Mouse (Mus musculus) limb, embryonic 13.5 days (tissue): Measurements from ENCODE around the gene 4931422A03Rik. TPM values are rescaled to one million over a fixed set of nuclear protein-coding genes. Genes with fewer than 3 reads are reported as not detected.

Experiments used
- ATAC-seq: fragments of 200-750 bp; cut with Nextera tagmentation; 2 replicates; pipeline ENCODE4 v1.8.0; 2017; ENCODE audit warnings: low read depth, moderate number of reproducible peaks, moderate TSS enrichment; ENCODE audit not compliant: low FRiP score
- H3K27ac ChIP-seq: fragments of 300-500 bp; sonication (generic); 2 replicates; pipeline ENCODE4 v1.5.1; 2015; ENCODE audit warnings: inconsistent platforms, mild to moderate bottlenecking, moderate library complexity
- H3K27me3 ChIP-seq: fragments of 300-500 bp; sonication (generic); 2 replicates; pipeline ENCODE4 v1.6.1; 2015; ENCODE audit warnings: mild to moderate bottlenecking, inconsistent platforms
- H3K36me3 ChIP-seq: fragments of 300-500 bp; sonication (generic); 2 replicates; pipeline ENCODE4 v1.6.1; 2015; ENCODE audit warnings: inconsistent platforms, mild to moderate bottlenecking, moderate library complexity
- H3K4me1 ChIP-seq: fragments of 300-500 bp; sonication (generic); 2 replicates; pipeline ENCODE4 v1.6.1; 2015; ENCODE audit warnings: inconsistent platforms
- H3K4me2 ChIP-seq: fragments of 300-500 bp; sonication (generic); replicated peaks from 2 replicates; pipeline ENCODE4 v1.6.1; 2015; ENCODE audit warnings: inconsistent platforms, mild to moderate bottlenecking, moderate library complexity
- H3K4me3 ChIP-seq: fragments of 300-500 bp; sonication (generic); 2 replicates; pipeline ENCODE4 v1.5.1; 2015; ENCODE audit warnings: moderate library complexity, mild to moderate bottlenecking, inconsistent platforms
- H3K9ac ChIP-seq: fragments of 300-500 bp; sonication (generic); 2 replicates; pipeline ENCODE4 v1.6.1; 2015; ENCODE audit warnings: mild to moderate bottlenecking, inconsistent platforms
- H3K9me3 ChIP-seq: fragments of 300-500 bp; sonication (generic); 2 replicates; pipeline ENCODE4 v1.6.1; 2016; ENCODE audit warnings: inconsistent platforms
- WGBS: fragments of 180-500 bp; shearing (Covaris S2); methylation state at CpG from one replicate; pipeline ENCODE4 v1.1.7; 2015; 5-methylcytosine and 5-hydroxymethylcytosine counted together
- polyA plus RNA-seq: library from polyadenylated mRNA; unstranded; fragments of >200 nt; fragmentation: Nextera tagmentation; extraction: Ambion mirVana; gene quantifications from 2 replicates; pipeline ENCODE4 v1.2.1, GENCODE M21; 2015

The 4931422A03Rik gene
- polyA plus RNA-seq, 1 experiment from 2014 or later: 2.9 TPM

DNA sequence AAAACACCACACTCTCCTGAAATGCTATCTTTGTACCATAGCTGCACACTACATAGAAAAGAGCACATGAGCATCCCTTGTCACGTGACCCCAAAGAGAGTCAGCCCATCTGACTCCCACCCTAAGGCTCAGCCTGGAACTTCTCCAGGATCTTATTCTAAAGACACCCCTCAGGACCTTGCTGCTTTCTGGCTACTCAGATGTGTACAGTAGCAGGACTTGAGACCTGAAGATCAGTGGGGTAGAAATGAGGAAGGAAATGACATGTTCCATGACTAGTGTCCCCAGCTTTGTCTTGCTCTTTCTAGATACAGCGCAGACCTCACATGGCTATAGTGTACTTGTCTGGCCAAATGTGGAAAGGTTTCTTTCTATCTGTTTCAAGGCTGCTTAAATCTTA lies 83.3 kb downstream of the 4931422A03Rik start:
- Histone ChIP-seq H3K4me3 (no peak overlapping the region), H3K27ac (no peak overlapping the region), H3K4me2 (no peak overlapping the region), H3K9ac (no peak overlapping the region), H3K4me1 (peaks cover 6% of the 10 kb centered on the region; the same call in 1 of the 2 replicates), H3K27me3 (peaks cover 9% of the 10 kb centered on the region; the same call in 1 of the 2 replicates), H3K9me3 (no peaks in the 10 kb centered on the region), H3K36me3 (no peaks in the 10 kb centered on the region)
- ATAC-seq: no peak
- WGBS: 92% methylated on average over 2 of the region's 2 CpGs

DNA sequence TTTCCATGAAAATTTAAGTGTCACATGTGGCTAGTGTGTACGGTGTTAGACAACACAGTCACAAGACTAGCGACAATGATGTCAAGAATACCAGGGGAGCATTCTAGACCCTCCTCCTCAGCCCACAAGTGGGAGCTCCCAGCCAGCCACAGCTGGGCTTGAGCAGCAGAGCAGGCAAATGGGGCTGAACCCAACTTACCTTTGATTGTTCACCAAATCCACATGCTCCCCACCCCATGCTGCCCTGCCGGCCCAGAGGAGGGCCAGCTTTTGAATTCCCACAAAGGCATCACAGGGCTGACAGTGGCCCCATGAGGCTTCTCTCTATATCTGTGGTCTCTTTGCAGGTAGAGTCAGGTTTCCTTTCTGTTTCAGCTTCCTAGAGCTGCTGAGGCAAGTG lies 87.1 kb downstream of the 4931422A03Rik start:
- H3K27ac ChIP-seq: no peak overlapping the region
- ATAC-seq: no peak
- no peak overlapping the region for H3K4me2 ChIP-seq
- peaks cover 5% of the 10 kb centered on the region; the same call in 1 of the 2 replicates for H3K27me3 ChIP-seq
- no peaks in the 10 kb centered on the region for H3K4me1 ChIP-seq
- H3K36me3 ChIP-seq: no peaks in the 10 kb centered on the region
- H3K9ac ChIP-seq: no peak overlapping the region
- no peak overlapping the region for H3K4me3 ChIP-seq
- WGBS: 71% methylated on average over 3 of the region's 3 CpGs
- H3K9me3 ChIP-seq: no peaks in the 10 kb centered on the region

DNA sequence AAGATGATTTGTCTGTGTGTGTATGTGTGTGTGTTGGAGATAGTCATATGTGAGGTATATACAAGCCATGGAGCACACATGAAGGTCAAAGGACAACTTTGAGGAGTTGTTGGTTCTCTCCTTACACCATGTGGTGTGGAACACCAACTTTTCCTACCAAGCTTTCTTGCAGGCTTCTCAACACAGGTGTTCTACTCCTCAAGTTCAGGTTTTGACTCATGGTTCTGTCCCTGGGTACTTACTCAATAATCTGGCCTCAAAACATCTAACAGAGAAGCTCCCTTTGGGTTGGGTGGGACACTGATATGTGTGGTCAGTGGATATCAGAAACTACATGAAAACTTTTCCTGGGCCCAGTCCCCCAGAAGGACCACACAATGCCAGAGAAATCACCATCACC lies 89.2 kb downstream of the 4931422A03Rik start:
- Histone ChIP-seq H3K9me3 (no peaks in the 10 kb centered on the region), H3K4me1 (no peaks in the 10 kb centered on the region), H3K4me3 (no peak overlapping the region), H3K4me2 (no peak overlapping the region), H3K27ac (no peak overlapping the region), H3K9ac (no peak overlapping the region), H3K27me3 (no peaks in the 10 kb centered on the region), H3K36me3 (no peaks in the 10 kb centered on the region)
- ATAC-seq: no peak

DNA sequence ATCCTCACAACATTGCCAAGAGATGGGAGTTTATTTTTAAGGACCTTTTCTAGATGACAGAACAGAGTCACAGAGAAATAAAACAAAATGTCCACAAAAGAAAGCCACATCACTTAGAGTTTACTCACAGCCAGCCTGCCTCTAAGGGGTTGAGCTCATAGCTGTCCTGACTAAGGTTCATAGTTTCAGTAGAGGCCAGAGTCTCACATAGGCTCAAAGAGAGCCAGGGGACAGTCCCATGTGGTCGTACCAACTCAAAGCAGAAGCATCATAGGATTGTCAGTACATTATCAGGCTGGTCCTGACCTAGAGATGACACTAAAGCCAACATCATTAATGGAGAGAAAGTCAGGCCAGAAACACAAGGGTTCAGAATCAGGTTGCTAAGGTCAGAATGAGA lies 89.6 kb downstream of the 4931422A03Rik start:
- H3K9ac ChIP-seq: no peak overlapping the region
- no peak for ATAC-seq
- H3K27ac ChIP-seq: no peak overlapping the region
- no peaks in the 10 kb centered on the region for H3K4me1 ChIP-seq
- no peaks in the 10 kb centered on the region for H3K27me3 ChIP-seq
- 88% methylated on average over 1 of the region's 1 CpGs for WGBS
- no peaks in the 10 kb centered on the region for H3K36me3 ChIP-seq
- H3K4me2 ChIP-seq: no peak overlapping the region
- H3K4me3 ChIP-seq: no peak overlapping the region
- H3K9me3 ChIP-seq: no peaks in the 10 kb centered on the region

DNA sequence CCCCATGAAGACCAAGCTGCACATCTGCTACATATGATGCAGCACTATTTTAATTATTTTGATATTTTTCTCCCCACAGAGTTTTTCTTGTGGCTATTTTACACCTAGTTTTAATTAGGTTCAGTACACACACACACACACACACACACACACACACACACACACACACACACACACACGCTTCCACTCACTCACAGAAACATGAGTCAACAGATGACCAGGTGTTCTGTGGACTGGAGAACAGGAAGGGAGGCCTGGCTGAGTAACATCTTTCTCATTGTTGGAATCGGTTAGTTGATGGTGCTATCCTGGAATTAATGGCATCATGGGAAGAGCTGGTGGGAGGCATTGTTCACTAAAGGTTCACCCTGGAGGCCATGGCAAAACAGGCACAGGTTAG lies 90.5 kb downstream of the 4931422A03Rik start:
- Histone ChIP-seq H3K27me3 (no peaks in the 10 kb centered on the region), H3K36me3 (no peaks in the 10 kb centered on the region), H3K27ac (no peak overlapping the region), H3K4me1 (no peaks in the 10 kb centered on the region), H3K9ac (no peak overlapping the region), H3K4me2 (no peak overlapping the region), H3K9me3 (no peaks in the 10 kb centered on the region), H3K4me3 (no peak overlapping the region)
- ATAC-seq: no peak
- 76% methylated on average over 2 of the region's 2 CpGs for WGBS

DNA sequence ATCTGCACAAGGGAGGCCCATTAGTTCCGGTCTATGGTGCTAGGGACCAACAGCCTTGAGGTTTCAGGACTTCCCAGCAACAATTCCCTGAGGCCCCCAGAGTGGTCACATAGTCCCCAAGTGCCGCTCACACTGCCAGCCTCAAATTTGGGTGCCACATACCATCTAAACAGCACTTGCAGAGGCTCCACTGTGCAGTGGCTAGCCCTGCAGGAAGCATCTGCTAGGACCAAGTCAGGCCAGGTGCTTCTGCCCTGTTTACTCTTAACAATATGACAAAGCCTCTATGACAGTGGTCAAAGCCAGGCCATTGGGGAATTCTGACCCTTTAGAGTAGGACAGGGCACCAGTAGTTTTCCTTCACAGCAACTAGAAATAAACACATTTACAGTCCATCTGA lies 91.5 kb downstream of the 4931422A03Rik start:
- Histone ChIP-seq H3K27me3 (peaks cover 4% of the 10 kb centered on the region), H3K27ac (no peak overlapping the region), H3K36me3 (no peaks in the 10 kb centered on the region), H3K9ac (no peak overlapping the region), H3K4me1 (peaks cover 4% of the 10 kb centered on the region), H3K4me2 (no peak overlapping the region), H3K9me3 (no peaks in the 10 kb centered on the region), H3K4me3 (no peak overlapping the region)
- no peak for ATAC-seq
- 77% methylated on average over 2 of the region's 2 CpGs for WGBS

DNA sequence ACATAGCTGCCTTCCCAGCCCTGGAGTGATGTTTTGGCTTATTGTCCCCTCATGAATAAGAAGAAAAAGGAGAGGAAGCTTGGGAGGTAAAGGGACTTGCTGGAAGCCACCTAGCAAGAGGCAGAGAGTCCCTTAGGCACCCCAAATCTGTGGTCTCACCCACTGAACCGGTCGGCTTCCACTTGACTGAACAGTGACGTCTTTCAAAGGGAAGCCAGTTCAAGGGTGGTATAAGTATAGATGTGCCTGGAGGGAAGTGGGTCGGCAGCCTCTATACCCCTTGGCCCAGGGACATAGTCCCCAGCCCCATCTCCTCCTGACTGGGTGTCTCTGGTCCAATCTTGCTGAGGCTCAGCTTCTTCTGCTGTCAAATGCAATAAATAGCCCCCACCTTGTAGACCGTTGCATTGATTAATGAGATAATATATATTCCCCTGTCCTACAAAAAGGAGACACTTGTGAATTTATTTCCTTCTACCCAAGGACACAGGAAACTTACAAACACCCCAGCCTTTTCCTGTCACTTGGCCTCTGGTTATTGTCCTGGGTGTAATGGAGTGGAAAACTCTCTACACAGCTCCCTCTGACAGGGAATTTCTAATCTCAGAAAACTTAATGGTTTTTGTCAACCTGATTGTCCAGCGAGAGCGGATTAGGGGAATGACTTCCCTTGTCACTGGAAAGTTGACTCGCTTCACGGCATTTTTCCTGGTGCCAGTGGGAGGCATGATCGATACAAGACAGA lies 92.3 kb downstream of the 4931422A03Rik start:
- no peaks in the 10 kb centered on the region for H3K36me3 ChIP-seq
- no peak overlapping the region for H3K4me2 ChIP-seq
- no peak overlapping the region for H3K9ac ChIP-seq
- no peak overlapping the region for H3K4me3 ChIP-seq
- ATAC-seq: no peak
- peaks cover 12% of the 10 kb centered on the region for H3K4me1 ChIP-seq
- peaks cover 6% of the 10 kb centered on the region for H3K27me3 ChIP-seq
- no peak overlapping the region for H3K27ac ChIP-seq
- no peaks in the 10 kb centered on the region for H3K9me3 ChIP-seq
- WGBS: 75% methylated on average over 10 of the region's 10 CpGs

DNA sequence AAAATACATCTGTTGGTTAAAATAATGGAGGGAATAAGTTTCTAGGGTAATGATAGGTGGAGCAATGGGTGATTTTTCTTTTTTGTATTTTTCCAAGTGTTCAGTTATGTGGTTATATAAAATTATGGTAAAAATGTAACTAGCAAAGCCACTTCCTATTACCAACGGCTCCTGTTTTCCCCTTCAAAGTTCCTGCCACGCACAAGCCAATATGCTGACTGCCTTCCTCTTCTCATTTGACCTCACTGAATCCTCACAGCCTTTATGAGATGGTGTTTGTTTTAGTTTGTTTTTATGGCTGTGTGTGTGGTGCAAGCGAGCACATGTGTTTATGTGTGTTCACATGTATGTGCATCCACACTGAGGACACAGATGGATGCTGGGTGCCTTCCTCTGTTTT lies 93.5 kb downstream of the 4931422A03Rik start:
- H3K4me3 ChIP-seq: no peak overlapping the region
- WGBS: 59% methylated on average over 3 of the region's 3 CpGs

DNA sequence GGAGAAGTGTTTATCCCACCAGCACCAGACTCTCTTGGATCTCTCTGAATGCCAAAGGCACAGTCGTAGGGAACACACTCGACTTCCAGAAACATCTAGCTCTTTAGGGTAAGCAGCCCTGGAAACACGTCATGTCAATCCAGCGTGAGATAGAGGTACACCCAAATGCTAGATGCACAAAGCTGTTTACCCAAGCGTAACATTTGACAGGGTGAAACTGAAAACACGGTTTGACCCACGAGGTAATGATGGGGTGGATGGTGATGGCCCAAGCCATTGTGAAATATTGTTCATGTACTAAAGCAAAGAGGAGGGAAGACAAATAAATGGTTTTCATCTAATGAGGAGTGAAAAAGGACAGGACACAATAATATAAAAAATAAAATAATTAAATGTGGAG lies 93.9 kb downstream of the 4931422A03Rik start:
- no peaks in the 10 kb centered on the region for H3K9me3 ChIP-seq
- H3K27ac ChIP-seq: no peak overlapping the region
- 69% methylated on average over 7 of the region's 7 CpGs for WGBS
- H3K4me2 ChIP-seq: no peak overlapping the region
- no peak overlapping the region for H3K9ac ChIP-seq
- no peaks in the 10 kb centered on the region for H3K36me3 ChIP-seq
- peaks cover 24% of the 10 kb centered on the region for H3K4me1 ChIP-seq
- H3K4me3 ChIP-seq: no peak overlapping the region
- H3K27me3 ChIP-seq: peaks cover 6% of the 10 kb centered on the region
- no peak for ATAC-seq

More for the DNA sequence above, 93.5 kb downstream of the 4931422A03Rik start:
- Histone ChIP-seq H3K9me3 (no peaks in the 10 kb centered on the region), H3K27ac (no peak overlapping the region), H3K27me3 (peaks cover 6% of the 10 kb centered on the region), H3K9ac (no peak overlapping the region), H3K4me2 (no peak overlapping the region), H3K36me3 (no peaks in the 10 kb centered on the region), H3K4me1 (peaks cover 24% of the 10 kb centered on the region)
- no peak for ATAC-seq

DNA sequence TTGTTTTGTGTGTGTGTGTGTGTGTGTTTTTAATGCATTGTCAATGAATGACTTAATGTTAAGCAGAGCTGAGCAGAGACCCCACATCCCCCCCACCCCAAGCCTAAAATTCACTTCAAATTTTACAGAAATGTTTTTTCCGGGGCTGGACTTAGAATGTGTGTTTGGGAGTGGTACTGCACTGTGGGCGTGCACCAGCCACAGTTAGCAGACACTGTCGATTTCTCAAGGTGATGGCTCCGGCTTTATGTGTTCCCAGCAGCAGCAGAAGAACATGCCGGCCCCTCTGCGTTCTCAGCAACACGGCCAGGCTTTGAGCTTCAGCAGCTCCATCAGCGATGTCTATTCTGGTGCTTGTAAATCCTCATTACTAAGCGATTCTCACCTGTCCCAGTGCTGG lies 95.7 kb downstream of the 4931422A03Rik start:
- no peak for ATAC-seq
- Histone ChIP-seq H3K36me3 (no peaks in the 10 kb centered on the region), H3K4me3 (no peak overlapping the region), H3K9ac (no peak overlapping the region), H3K4me2 (no peak overlapping the region), H3K9me3 (no peaks in the 10 kb centered on the region), H3K4me1 (peaks cover 36% of the 10 kb centered on the region), H3K27me3 (peaks cover 6% of the 10 kb centered on the region), H3K27ac (no peak overlapping the region)
- 56% methylated on average over 9 of the region's 9 CpGs for WGBS

DNA sequence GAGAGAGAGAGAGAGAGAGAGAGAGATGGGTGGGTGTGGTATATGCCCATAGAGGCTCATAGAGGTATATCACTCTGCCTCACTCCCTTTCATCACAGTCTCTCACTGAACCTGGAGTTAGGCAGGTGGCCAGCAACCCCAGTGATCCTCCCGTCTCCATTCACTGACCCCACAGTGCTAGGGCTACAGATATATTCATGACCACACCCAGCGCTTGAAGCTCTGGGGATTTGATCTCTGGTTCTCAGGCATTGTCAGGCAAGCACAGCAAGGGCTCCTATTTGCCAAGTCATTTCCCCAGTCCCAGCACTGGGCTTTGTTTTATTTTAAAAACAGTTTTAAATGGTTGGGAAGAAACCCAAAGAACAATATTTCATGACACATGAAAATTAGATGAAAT lies 96.1 kb downstream of the 4931422A03Rik start:
- WGBS: 51% methylated on average over 2 of the region's 2 CpGs
- peaks cover 37% of the 10 kb centered on the region for H3K4me1 ChIP-seq
- no peaks in the 10 kb centered on the region for H3K36me3 ChIP-seq
- no peak overlapping the region for H3K9ac ChIP-seq
- H3K4me2 ChIP-seq: no peak overlapping the region
- no peak for ATAC-seq
- H3K27ac ChIP-seq: no peak overlapping the region
- no peaks in the 10 kb centered on the region for H3K9me3 ChIP-seq
- H3K4me3 ChIP-seq: no peak overlapping the region
- H3K27me3 ChIP-seq: peaks cover 6% of the 10 kb centered on the region

DNA sequence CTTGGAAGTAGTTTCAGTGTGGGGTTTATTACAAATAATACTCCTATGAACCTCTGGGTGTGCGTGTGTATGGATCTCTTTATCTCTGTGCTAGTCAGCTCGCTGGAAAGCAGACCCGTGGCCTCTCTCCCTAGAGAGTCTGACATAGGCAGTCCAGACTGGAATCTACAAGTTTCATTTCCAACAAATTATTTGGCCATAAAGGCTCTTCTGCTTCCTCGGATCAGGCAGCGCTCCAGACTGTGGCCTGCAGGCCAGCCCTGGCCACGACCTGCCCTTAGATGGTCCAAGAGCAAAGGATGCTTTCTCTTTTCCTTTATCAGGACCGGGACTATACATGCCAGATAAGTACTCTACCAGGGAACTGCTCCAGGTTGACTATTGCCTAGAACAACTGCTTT lies 96.7 kb downstream of the 4931422A03Rik start:
- Histone ChIP-seq H3K36me3 (no peaks in the 10 kb centered on the region), H3K27ac (no peak overlapping the region), H3K9me3 (no peaks in the 10 kb centered on the region), H3K4me1 (peaks cover 37% of the 10 kb centered on the region), H3K27me3 (peaks cover 6% of the 10 kb centered on the region), H3K4me2 (no peak overlapping the region), H3K9ac (no peak overlapping the region), H3K4me3 (no peak overlapping the region)
- 41% methylated on average over 7 of the region's 7 CpGs for WGBS
- ATAC-seq: no peak
